Mouse (Mus musculus) limb, embryonic 12.5 days (tissue): ENCODE measurements around the gene Cdhr2. TPM values are rescaled to one million over a fixed set of nuclear protein-coding genes. Genes with fewer than 3 reads are reported as not detected.

Experiments used
- ATAC-seq: fragments of 200-750 bp; cut with Nextera tagmentation; 2 replicates; pipeline ENCODE4 v1.8.0; 2017; ENCODE audit warnings: low read depth, moderate TSS enrichment; ENCODE audit not compliant: insufficient number of reproducible peaks, insufficient read depth, low FRiP score, low TSS enrichment
- H3K27ac ChIP-seq: fragments of 300-500 bp; sonication (generic); 2 replicates; pipeline ENCODE4 v1.5.1; 2016; ENCODE audit warnings: mild to moderate bottlenecking, moderate library complexity
- H3K27me3 ChIP-seq: fragments of 300-500 bp; sonication (generic); 2 replicates; pipeline ENCODE4 v1.6.1; 2016; ENCODE audit warnings: mild to moderate bottlenecking, moderate library complexity
- H3K36me3 ChIP-seq: fragments of 300-500 bp; sonication (generic); 2 replicates; pipeline ENCODE4 v1.6.1; 2016; ENCODE audit warnings: mild to moderate bottlenecking, moderate library complexity
- H3K4me1 ChIP-seq: fragments of 300-500 bp; sonication (generic); replicated peaks from 2 replicates; pipeline ENCODE4 v1.6.1; 2016
- H3K4me2 ChIP-seq: fragments of 300-500 bp; sonication (generic); 2 replicates; pipeline ENCODE4 v1.6.1; 2016; ENCODE audit warnings: mild to moderate bottlenecking, moderate library complexity
- H3K4me3 ChIP-seq: fragments of 300-500 bp; sonication (generic); replicated peaks from 2 replicates; pipeline ENCODE4 v1.5.1; 2016; ENCODE audit warnings: mild to moderate bottlenecking
- H3K9ac ChIP-seq: fragments of 300-500 bp; sonication (generic); replicated peaks from 2 replicates; pipeline ENCODE4 v1.6.1; 2016; ENCODE audit warnings: mild to moderate bottlenecking, moderate library complexity
- H3K9me3 ChIP-seq: fragments of 300-500 bp; sonication (generic); 2 replicates; pipeline ENCODE4 v1.6.1; 2016; ENCODE audit warnings: mild to moderate bottlenecking, moderate library complexity
- WGBS: fragments of 180-500 bp; shearing (Covaris S2); methylation state at CpG from one replicate; pipeline ENCODE4 v1.1.7; 2016; 5-methylcytosine and 5-hydroxymethylcytosine counted together
- polyA plus RNA-seq: library from polyadenylated mRNA; unstranded; fragments of >200 nt; fragmentation: Nextera tagmentation; extraction: Ambion mirVana; gene quantifications from 2 replicates; pipeline ENCODE4 v1.2.1, GENCODE M21; 2016

The Cdhr2 gene
- polyA plus RNA-seq, 1 experiment from 2014 or later, result 0.05 TPM

DNA sequence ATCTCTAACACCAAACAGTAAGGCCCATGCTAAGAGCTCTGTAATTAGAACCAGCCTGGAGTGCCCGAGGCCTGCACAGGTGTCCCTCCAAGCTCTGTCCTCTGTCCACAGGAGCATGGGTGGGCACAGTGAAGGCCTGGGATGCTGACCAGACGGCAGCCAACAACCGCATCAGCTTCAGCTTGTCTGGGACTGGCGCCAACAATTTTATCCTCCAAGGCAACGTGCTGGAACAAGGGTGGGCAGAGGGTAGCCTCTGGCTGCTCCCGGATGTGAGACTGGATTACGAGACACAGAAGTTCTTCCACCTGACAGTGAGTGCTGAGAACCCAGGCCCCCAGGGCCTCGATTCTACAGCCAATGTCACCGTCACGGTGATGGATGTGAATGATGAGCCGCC, 24.9 kb downstream of the Cdhr2 start:
- Histone ChIP-seq H3K9me3 (0 out of 2 replicates have a peak, but pooled peaks cover 4% of the 10 kb centered on the region), H3K4me3 (no peak overlapping the region), H3K36me3 (no peaks in the 10 kb centered on the region), H3K27ac (no peak overlapping the region), H3K4me2 (no peak overlapping the region), H3K27me3 (peaks cover 10% of the 10 kb centered on the region; the same call in 1 of the 2 replicates), H3K4me1 (no peaks in the 10 kb centered on the region), H3K9ac (no peak overlapping the region)
- WGBS, result 67% methylated on average over 11 of the region's 11 CpGs
- ATAC-seq, result no peak

DNA sequence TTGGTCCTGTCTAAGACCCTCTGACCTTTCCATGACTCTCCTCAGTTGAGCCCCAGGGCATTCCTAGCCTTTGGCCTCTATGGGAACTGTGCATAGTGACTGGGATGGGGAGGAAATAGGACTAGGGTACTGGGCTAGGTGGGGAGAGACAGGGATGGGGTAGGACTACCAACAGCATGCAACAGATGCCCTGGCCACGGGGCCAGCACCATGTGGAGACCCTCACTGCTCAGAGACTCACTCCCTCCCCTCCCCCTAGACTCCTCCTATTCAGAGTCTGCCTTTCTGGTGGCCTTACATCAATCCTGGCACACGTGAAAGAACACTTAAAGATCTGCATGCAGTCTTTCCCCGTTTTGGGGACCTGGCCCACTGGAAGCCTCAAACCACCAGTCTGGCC, 35.7 kb downstream of the Cdhr2 start:
- Histone ChIP-seq H3K4me1 (peaks cover 13% of the 10 kb centered on the region), H3K4me2 (peak overlapping the region; percentile 74), H3K27ac (no peak overlapping the region), H3K9me3 (no peaks in the 10 kb centered on the region), H3K27me3 (peaks cover 81% of the 10 kb centered on the region), H3K9ac (0 out of 2 replicates have a peak overlapping the region, but pooled peaks have one; percentile 44), H3K36me3 (no peaks in the 10 kb centered on the region), H3K4me3 (peak overlapping the region; percentile 43)
- WGBS, result 21% methylated on average over 3 of the region's 3 CpGs
- ATAC-seq, result no peak

DNA sequence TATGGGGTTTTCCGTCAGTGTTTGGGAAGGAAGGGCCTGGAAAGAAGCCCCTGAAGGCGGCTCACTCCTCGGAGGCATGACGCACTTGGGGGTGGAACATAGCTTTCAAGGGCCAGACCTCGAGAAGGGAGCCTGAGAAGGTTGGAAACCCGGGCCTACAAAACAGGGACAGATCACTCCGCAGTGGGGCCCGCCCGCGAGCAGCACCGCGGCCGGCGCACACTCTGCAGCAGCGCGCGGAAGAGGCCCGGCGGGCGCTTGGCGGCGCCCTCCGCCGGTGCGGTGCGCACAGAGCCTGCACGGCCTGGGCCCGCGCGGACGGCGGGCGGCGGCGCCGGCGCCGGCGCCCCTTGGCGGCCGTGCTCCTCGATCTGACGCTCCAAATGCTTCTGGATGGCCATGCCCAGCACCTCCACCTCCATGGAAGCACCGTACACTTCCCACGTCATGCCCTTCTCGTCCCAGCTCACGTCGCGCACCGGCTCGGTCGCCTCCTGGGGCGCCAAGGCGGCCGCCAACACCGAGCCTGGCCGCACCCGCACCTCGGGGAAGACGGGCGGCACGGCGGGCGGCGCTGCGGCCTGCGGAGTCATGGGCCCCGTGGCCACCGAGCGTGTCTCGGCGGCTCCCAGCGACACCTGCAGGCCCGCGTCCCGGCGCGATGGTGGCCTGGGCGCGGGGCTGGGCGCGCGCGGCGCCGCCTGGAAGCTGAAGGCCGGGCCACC, 36.4 kb downstream of the Cdhr2 start:
- peak; percentile 48; the same call in 1 of the 2 replicates for ATAC-seq
- H3K4me1 ChIP-seq, result peaks cover 13% of the 10 kb centered on the region

DNA sequence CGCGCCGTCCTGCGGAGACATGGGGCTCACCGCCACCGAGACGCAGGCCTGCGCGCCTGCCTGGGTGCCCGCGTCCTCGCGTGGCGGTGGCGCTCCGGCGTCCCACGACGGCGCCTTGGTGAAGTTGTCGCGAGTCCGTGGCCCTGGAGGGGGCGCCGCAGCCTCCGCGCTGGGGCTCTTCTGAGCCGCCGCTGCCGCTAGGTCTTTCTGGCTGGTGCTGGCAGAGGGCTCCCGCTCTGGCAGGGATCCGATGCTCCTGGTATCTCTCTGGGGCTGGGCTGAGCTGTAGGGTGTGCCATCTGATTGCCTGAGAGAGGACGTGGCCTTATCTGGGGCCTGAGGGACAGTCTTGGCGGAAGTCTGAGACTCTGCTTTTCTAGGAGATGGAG, 36.9 kb downstream of the Cdhr2 start:
- Histone ChIP-seq H3K27me3 (peaks cover 79% of the 10 kb centered on the region), H3K4me3 (peak overlapping the region; percentile 43), H3K9me3 (no peaks in the 10 kb centered on the region), H3K36me3 (no peaks in the 10 kb centered on the region), H3K4me1 (peaks cover 13% of the 10 kb centered on the region), H3K27ac (no peak overlapping the region), H3K4me2 (peak overlapping the region; percentile 74), H3K9ac (peak overlapping the region; percentile 44; the same call in 1 of the 2 replicates)
- 4% methylated on average over 33 of the region's 34 CpGs for WGBS
- ATAC-seq, result no peak

More for the DNA sequence above, 36.4 kb downstream of the Cdhr2 start:
- Histone ChIP-seq H3K36me3 (no peaks in the 10 kb centered on the region), H3K9ac (peak overlapping the region; percentile 44), H3K4me2 (peak overlapping the region; percentile 74), H3K4me3 (peak overlapping the region; percentile 43), H3K27me3 (peaks cover 81% of the 10 kb centered on the region), H3K27ac (no peak overlapping the region), H3K9me3 (no peaks in the 10 kb centered on the region)
- WGBS, result 1% methylated on average over 86 of the region's 87 CpGs

DNA sequence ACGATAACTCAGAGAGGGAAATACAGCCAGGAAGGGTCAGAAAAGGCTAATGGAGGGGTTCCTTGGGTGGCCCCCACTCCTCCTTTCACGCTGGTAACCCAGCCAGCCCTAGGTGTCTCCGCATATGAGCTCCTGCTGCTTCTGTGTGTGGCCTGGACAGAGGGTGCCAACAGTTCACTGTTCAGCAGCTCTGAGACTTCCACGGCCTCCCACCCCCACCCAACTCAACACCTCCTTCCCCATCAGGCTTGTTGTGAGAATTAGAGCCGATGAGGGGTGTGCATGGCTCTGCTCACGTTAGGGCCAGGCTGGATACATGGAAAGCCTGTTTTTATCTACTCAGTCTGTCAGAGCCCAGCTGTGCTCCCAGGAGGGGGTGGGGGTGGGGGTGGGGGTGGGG, 44.8 kb downstream of the Cdhr2 start:
- Histone ChIP-seq H3K4me3 (no peak overlapping the region), H3K4me1 (peaks cover 10% of the 10 kb centered on the region; the same call in 1 of the 2 replicates), H3K27ac (no peak overlapping the region), H3K36me3 (no peaks in the 10 kb centered on the region), H3K27me3 (peaks cover 69% of the 10 kb centered on the region), H3K9me3 (no peaks in the 10 kb centered on the region), H3K9ac (no peak overlapping the region), H3K4me2 (no peak overlapping the region)
- 37% methylated on average over 6 of the region's 6 CpGs for WGBS
- ATAC-seq, result no peak

DNA sequence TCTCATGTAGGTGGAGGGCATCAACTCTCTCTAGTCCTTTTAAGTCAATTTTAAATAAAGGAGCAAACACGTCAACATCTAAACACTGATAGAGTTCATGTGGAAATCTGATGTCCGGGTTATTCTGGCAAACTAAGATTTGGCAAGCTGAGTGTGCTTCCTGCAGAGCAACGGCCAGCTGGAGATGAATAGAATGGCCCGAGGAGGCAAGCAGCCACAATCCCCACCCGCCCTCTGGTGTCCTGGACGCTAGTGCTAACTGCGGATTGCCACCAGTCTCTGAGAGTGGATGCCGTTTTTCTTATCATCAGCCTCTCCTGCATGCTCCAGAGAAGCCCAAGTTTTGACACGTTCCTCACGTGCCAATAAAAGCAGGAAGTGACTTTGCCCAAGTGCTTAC, 45.6 kb downstream of the Cdhr2 start:
- no peaks in the 10 kb centered on the region for H3K36me3 ChIP-seq
- no peak for ATAC-seq
- WGBS, result 54% methylated on average over 10 of the region's 10 CpGs
- no peaks in the 10 kb centered on the region for H3K9me3 ChIP-seq
- no peak overlapping the region for H3K27ac ChIP-seq
- H3K27me3 ChIP-seq, result peaks cover 72% of the 10 kb centered on the region
- H3K9ac ChIP-seq, result no peak overlapping the region
- H3K4me3 ChIP-seq, result no peak overlapping the region
- H3K4me2 ChIP-seq, result no peak overlapping the region
- peaks cover 10% of the 10 kb centered on the region; the same call in 1 of the 2 replicates for H3K4me1 ChIP-seq

DNA sequence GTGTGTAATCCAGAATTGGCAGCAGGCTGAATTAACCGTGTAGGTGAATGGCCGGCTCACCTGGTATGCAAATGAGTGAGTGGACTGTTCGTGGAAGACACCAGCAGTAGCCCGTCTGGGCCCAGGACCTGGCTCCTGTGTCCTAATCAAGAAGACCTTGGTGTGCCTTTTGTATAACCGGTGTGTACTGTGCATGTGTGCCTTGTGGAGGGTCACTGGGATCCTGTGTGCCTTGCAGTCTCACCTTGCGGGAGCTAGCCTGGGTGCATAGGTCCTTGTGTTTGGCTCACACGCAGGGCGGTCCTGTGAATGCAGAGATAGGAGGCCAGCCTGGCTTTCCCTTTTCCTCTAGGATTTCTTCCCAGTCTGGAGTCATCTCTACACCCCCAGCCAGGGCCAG, 46.9 kb downstream of the Cdhr2 start:
- no peaks in the 10 kb centered on the region for H3K9me3 ChIP-seq
- H3K27me3 ChIP-seq, result peaks cover 76% of the 10 kb centered on the region
- no peaks in the 10 kb centered on the region for H3K36me3 ChIP-seq
- no peak overlapping the region for H3K4me3 ChIP-seq
- H3K4me2 ChIP-seq, result no peak overlapping the region
- no peak overlapping the region for H3K9ac ChIP-seq
- ATAC-seq, result no peak
- H3K4me1 ChIP-seq, result peaks cover 10% of the 10 kb centered on the region; the same call in 1 of the 2 replicates
- H3K27ac ChIP-seq, result no peak overlapping the region
- 88% methylated on average over 8 of the region's 8 CpGs for WGBS

DNA sequence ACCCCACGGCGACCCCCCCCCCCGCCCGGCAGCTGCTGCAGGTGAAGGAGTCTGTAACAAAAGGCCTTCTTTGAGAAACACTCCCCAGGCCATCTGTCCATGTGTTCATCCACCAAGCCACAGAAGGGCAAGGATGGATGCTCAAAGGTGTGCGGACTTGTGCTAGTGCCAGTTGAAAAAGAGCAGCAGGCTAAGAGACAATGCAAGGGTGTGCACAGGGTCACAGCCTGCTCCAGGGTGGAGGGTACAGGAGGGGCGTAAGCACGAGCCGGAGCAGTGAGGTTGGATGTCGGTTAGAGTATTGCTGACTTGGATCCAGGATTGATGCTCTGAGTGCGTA, 47.4 kb downstream of the Cdhr2 start:
- WGBS, result 51% methylated on average over 10 of the region's 10 CpGs

DNA sequence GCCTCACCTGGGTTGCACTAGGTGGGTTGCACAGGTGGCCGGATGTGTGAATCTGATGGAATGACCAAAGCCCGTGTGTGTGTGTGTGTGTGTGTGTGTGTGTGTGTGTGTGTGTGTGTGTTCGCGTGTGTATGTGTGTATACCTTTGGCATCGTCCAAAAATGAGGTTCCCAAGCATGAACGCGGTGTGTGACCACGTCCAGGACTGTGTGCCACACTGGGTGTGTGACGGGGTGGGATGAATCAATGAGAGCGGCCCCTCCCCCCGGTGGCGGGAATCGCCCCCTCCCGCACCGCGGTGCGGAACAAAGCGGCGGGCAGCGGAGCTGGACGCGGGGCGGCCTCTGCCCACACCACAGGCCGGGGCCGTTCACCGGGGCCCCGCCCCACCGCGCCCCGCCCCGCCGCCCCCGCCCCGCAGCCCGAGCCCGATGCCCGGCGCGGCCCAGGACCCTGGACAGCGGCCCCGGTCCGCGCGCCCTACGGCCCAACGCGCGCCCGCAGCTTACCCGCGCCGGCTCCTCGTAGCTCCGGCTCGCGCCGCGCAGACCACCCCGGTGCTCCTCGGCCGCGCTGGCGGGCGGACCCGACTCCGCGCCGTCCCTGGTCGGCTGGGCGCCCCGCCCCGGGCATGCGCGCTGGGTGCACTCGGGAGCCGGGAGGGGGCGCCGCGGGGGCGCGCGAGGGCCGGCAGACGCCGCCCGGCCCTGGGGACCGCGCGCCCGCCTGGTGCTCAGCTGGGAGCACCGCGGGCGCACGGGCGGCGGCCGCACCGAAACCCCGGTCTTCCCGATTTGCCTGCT, 48.0 kb downstream of the Cdhr2 start:
- WGBS, result 2% methylated on average over 63 of the region's 100 CpGs

More for the DNA sequence above, 47.4 kb downstream of the Cdhr2 start:
- Histone ChIP-seq H3K9me3 (no peaks in the 10 kb centered on the region), H3K36me3 (no peaks in the 10 kb centered on the region), H3K27me3 (peaks cover 81% of the 10 kb centered on the region), H3K27ac (no peak overlapping the region), H3K4me2 (peak overlapping the region; percentile 89), H3K4me3 (peak overlapping the region; percentile 57; the same call in 1 of the 2 replicates), H3K4me1 (peaks cover 10% of the 10 kb centered on the region; the same call in 1 of the 2 replicates), H3K9ac (no peak overlapping the region)
- ATAC-seq, result no peak

DNA sequence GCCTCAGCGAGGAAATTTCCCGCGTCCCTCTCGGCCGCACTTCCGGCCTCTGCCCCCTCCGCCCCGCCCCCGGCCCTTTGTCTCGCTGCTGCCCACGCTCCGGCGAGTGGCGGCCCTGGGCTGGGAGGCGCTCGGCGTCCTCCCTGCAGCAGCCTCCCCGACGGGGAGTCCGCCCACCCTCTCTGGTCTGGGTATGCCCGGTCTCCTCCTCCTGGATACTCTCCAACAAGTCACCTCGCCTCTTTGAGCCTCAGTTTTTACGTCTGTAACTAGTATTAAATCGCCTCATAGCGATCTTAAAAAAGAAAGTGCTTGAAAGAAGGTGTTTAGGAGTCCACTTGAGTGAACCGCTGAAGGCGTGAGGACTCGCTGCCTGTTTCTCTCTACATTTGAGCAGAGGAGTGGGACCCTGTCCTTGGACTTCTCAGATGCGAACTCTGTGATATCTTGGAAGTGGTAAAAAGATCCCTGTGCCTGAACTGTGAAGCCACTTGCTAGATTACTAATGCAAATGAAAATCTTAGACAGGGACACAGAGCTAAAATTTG, 48.7 kb downstream of the Cdhr2 start, which contains the start of gene Gprin1:
TSS of gene Gprin1 (minus strand) at position 11 of the 548 bp plus-strand sequence.
- no peak for ATAC-seq
- Histone ChIP-seq H3K27ac (no peak within 1 kb of the TSS), H3K9me3 (no peaks in the 10 kb centered on the region), H3K36me3 (no peaks in the 10 kb centered on the region), H3K4me3 (peak within 1 kb of the TSS; percentile 57), H3K4me1 (peaks cover 10% of the 10 kb centered on the region; the same call in 1 of the 2 replicates), H3K27me3 (peaks cover 85% of the 10 kb centered on the region), H3K9ac (no peak within 1 kb of the TSS), H3K4me2 (peak within 1 kb of the TSS; percentile 89)
- 3% methylated on average over 29 of the region's 29 CpGs for WGBS

More for the DNA sequence above, 48.0 kb downstream of the Cdhr2 start:
- no peaks in the 10 kb centered on the region for H3K9me3 ChIP-seq
- peaks cover 85% of the 10 kb centered on the region for H3K27me3 ChIP-seq
- 0 out of 2 replicates have a peak, but pooled peaks have one; percentile 49 for ATAC-seq
- peak overlapping the region; percentile 89 for H3K4me2 ChIP-seq
- H3K4me3 ChIP-seq, result peak overlapping the region; percentile 57
- no peak overlapping the region for H3K27ac ChIP-seq
- no peak overlapping the region for H3K9ac ChIP-seq
- no peaks in the 10 kb centered on the region for H3K36me3 ChIP-seq
- H3K4me1 ChIP-seq, result peaks cover 10% of the 10 kb centered on the region; the same call in 1 of the 2 replicates

DNA sequence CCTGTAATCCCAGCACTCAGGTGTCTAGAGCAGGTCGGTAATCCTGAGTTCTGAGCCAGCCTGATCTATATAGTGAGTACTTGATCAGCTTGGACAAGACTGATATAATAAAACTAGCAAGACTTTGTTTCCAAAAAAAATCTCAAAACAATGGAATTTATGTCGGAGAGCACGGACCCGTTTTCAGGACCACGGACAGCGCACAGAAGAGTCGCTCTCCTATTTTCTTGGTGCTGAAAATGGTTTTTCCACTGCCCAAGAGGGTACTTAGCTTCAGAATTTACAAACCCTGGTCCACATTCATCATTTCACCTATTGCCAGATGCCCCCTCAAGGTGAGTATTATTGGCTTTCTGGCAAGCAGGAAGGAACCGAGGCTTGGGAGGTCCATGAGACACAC, 49.4 kb downstream of the Cdhr2 start:
- Histone ChIP-seq H3K9me3 (no peaks in the 10 kb centered on the region), H3K4me3 (no peak overlapping the region), H3K4me2 (no peak overlapping the region), H3K36me3 (no peaks in the 10 kb centered on the region), H3K27ac (no peak overlapping the region), H3K27me3 (peaks cover 88% of the 10 kb centered on the region), H3K9ac (no peak overlapping the region), H3K4me1 (peaks cover 10% of the 10 kb centered on the region; the same call in 1 of the 2 replicates)
- ATAC-seq, result no peak
- WGBS, result 1% methylated on average over 8 of the region's 8 CpGs
